Mouse (Mus musculus) heart, postnatal 25 days (tissue): Measurements from ENCODE around the gene Glis2. TPM values are rescaled to one million over a fixed set of nuclear protein-coding genes. Genes with fewer than 3 reads are reported as not detected.

ENCODE experiments used
- DNase-seq: peaks from one replicate; pipeline ENCODE4 v3.0.0; 2022; ENCODE audit warnings: low spot score
- intact Hi-C: fragments of 180-260 bp; cut with DNase I; formaldehyde crosslinking; loops from one replicate; pipeline ENCODE4 v1.15.1; 2025
- total RNA-seq, 2 experiments: library from RNA; stranded (reverse); gene quantifications; 2 replicates each; pipeline ENCODE4 v1.2.3; 2021

Gene Glis2
- total RNA-seq, result 10 to 100 TPM; 16.6 to 20.3 TPM

GRCm38 (mm10) chr16:4593971-4594813 lies at the start of gene Glis2:
Gene Glis2 (plus strand): TSS chr16:4594713.
- intact Hi-C loops, result loop anchor here (2.0 kb wide), 1 partner anchor 13 kb away; no protein-coding TSS in a partner anchor
- DNase-seq, result peak; percentile 58

- intact Hi-C loops, result loop anchor here (5.0 kb wide), 1 partner anchor 123 kb away; the partner anchor contains the start of gene Adcy9
- DNase-seq, result no peak
Measured at GRCm38 (mm10) chr16:4544845-4545244, 49.7 kb upstream of the Glis2 start.

- intact Hi-C loops, result no loop called here
- DNase-seq, result no peak
Measured at GRCm38 (mm10) chr16:4546838-4547237, 47.7 kb upstream of the Glis2 start.

- intact Hi-C loops, result no loop called here
- DNase-seq, result no peak
Measured at GRCm38 (mm10) chr16:4547611-4548010, 46.9 kb upstream of the Glis2 start.

- intact Hi-C loops, result no loop called here
- DNase-seq, result no peak
Measured at GRCm38 (mm10) chr16:4548953-4549688, 45.4 kb upstream of the Glis2 start.

- intact Hi-C loops, result loop anchor here (1.0 to 5.0 kb wide), 2 partner anchors 56 to 116 kb away; no protein-coding TSS in a partner anchor
Measured at GRCm38 (mm10) chr16:4551056-4551455, 43.5 kb upstream of the Glis2 start.

GRCm38 (mm10) chr16:4551885-4552284 lies 42.6 kb upstream of the Glis2 start:
- no peak for DNase-seq
- intact Hi-C loops, result loop anchor here (1.0 to 5.0 kb wide), 2 partner anchors 55 to 115 kb away; no protein-coding TSS in a partner anchor

More at GRCm38 (mm10) chr16:4551056-4551455, 43.5 kb upstream of the Glis2 start:
- DNase-seq, result peak; percentile 26

- intact Hi-C loops, result loop anchor here (5.0 kb wide), 1 partner anchor 114 kb away; no protein-coding TSS in a partner anchor
- peak; percentile 10 for DNase-seq
Measured at GRCm38 (mm10) chr16:4552829-4553550, 41.5 kb upstream of the Glis2 start.

GRCm38 (mm10) chr16:4555555-4555954 lies 39.0 kb upstream of the Glis2 start:
- DNase-seq, result no peak
- intact Hi-C loops, result no loop called here

- intact Hi-C loops, result no loop called here
- DNase-seq, result no peak
Measured at GRCm38 (mm10) chr16:4557085-4557484, 37.4 kb upstream of the Glis2 start.

- intact Hi-C loops, result no loop called here
- DNase-seq, result peak; percentile 30
Measured at GRCm38 (mm10) chr16:4557949-4558348, 36.6 kb upstream of the Glis2 start.

- intact Hi-C loops, result no loop called here
- peak; percentile 78 for DNase-seq
Measured at GRCm38 (mm10) chr16:4558384-4558979, 36.0 kb upstream of the Glis2 start.

GRCm38 (mm10) chr16:4558980-4559631 lies 35.4 kb upstream of the Glis2 start:
- peak; percentile 51 for DNase-seq
- intact Hi-C loops, result no loop called here

- peak; percentile 82 for DNase-seq
- intact Hi-C loops, result loop anchor here (2.0 kb wide), 1 partner anchor 27 kb away; no protein-coding TSS in a partner anchor
Measured at GRCm38 (mm10) chr16:4559715-4560144, 34.8 kb upstream of the Glis2 start, which contains the start of gene Tfap4. Gene Tfap4 (minus strand): TSS chr16:4559854.

- peak; percentile 70 for DNase-seq
- intact Hi-C loops, result loop anchor here (2.0 kb wide), 1 partner anchor 26 kb away; no protein-coding TSS in a partner anchor
Measured at GRCm38 (mm10) chr16:4560145-4560952, 34.2 kb upstream of the Glis2 start.

GRCm38 (mm10) chr16:4567912-4568311 lies 26.6 kb upstream of the Glis2 start:
- intact Hi-C loops, result loop anchor here (1.0 to 5.0 kb wide), 2 partner anchors 40 to 99 kb away; no protein-coding TSS in a partner anchor
- peak; percentile 53 for DNase-seq

GRCm38 (mm10) chr16:4570737-4571136 lies 23.8 kb upstream of the Glis2 start:
- no peak for DNase-seq
- intact Hi-C loops, result no loop called here

GRCm38 (mm10) chr16:4576038-4576437 lies 18.5 kb upstream of the Glis2 start:
- intact Hi-C loops, result no loop called here
- no peak for DNase-seq
